Comparison of ENCODE assay signal across 22 mouse cellular contexts in the genomic region with DNA sequence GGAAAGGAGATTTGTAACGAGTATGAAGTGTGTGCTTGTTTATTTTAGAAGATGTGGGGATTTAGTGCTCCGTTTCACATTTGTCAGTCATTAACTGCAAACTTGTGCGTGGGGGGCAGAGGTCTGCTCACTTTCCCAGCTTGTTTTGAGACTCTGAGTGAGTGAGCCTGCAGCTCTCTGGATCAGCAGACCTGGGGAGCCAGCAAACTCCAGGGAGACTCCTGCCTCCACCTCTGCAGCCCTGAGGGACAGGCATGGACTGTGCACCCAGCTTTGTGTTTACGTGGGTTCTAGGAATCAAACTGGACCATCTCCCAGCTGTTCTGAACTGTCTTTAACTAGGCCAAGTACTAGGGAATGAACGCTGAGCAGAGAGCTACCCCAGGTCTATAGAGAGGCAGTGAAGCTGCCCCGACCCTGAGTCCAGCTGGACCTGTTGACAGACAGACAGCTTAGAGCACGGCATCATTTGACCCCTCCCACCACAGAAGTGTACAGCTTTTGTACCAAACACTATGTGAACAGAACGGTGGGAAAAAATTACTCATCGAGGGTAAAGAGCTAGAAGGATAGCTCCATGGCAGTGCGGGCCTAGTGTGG. TPM values are rescaled to one million over a fixed set of nuclear protein-coding genes. Genes with fewer than 3 reads are reported as not detected.
A peak's percentile ranks its signal among the peaks of the same experiment; 100 is the strongest.
DNase-seq lines count a peak whose midpoint lies in the region; ATAC-seq and TF ChIP-seq lines count a peak whose summit lies in the region.
"Had no signal": no experiment of that assay in that cellular context is flagged by ENCODE, and none has a peak within 500 bp of the region (broad histone marks: within the 10 kb centered on the region; RNA-seq: fewer than 3 reads in every experiment).

No protein-coding gene starts in this region.

- H3K27ac ChIP-seq in kidney, adult 2 months (ENCODE audit: insufficient read depth, low read depth, low read length): peak overlapping the region; percentile 96
- H3K27ac ChIP-seq in liver, embryonic 14.5 days: no peak overlapping the region
- H3K27ac ChIP-seq: forebrain, embryonic 13.5 days; heart, embryonic 13.5 days; hindbrain, embryonic 14.5 days; layer of hippocampus, adult 2 months; limb, embryonic 10.5 days; midbrain, embryonic 15.5 days had no signal

- H3K9ac ChIP-seq in liver, embryonic 14.5 days (replicated peaks): no peak overlapping the region
- H3K9ac ChIP-seq: forebrain, embryonic 13.5 days; heart, embryonic 13.5 days; hindbrain, embryonic 14.5 days; midbrain, embryonic 15.5 days had no signal

- no peak for TF ChIP-seq EP300 in liver, embryonic 14.5 days (IDR thresholded peaks at IDR 0.05; ENCODE audit: low read depth)

- H3K4me3 ChIP-seq in kidney, adult 2 months (ENCODE audit: insufficient read depth, low read depth, low read length): no peak overlapping the region
- no peak overlapping the region for H3K4me3 ChIP-seq in liver, embryonic 14.5 days (ENCODE audit: insufficient read depth in 1 of 2, low read depth in 2 of 2, low read length in 2 of 2)
- H3K4me3 ChIP-seq: forebrain, embryonic 13.5 days; heart, embryonic 13.5 days; layer of hippocampus, adult 2 months; limb, embryonic 10.5 days; megakaryocyte, embryonic 14.5 days; midbrain, embryonic 15.5 days; myocyte had no signal

- TF ChIP-seq CTCF in kidney, adult 2 months (conservative IDR thresholded peaks at IDR 0.05; ENCODE audit: insufficient read depth, insufficient read length, low read depth, low read length): no peak
- no peak for TF ChIP-seq CTCF in liver, embryonic 14.5 days (IDR thresholded peaks at IDR 0.05; ENCODE audit: low read depth)

- 42% methylated on average over 10 of the region's 10 CpGs for WGBS in kidney, adult 2 months
- 81% methylated on average over 10 of the region's 10 CpGs for whole genome bisulfite sequencing in liver, embryonic 14.5 days (ENCODE audit: insufficient replicate concordance)

- H3K36me3 ChIP-seq in kidney, adult 2 months (ENCODE audit: control insufficient read depth, insufficient read depth, low read length): no peaks in the 10 kb centered on the region
- H3K36me3 ChIP-seq in liver, embryonic 14.5 days (replicated peaks; ENCODE audit: control insufficient read depth, insufficient read depth, low read depth): peaks cover 79% of the 10 kb centered on the region
- H3K36me3 ChIP-seq: midbrain, embryonic 15.5 days had no signal

- H3K27me3 ChIP-seq in kidney, adult 2 months (replicated peaks; ENCODE audit: control insufficient read depth, insufficient read depth, low read length): no peaks in the 10 kb centered on the region
- H3K27me3 ChIP-seq in liver, embryonic 14.5 days (ENCODE audit: control insufficient read depth, insufficient read depth, low read length): no peaks in the 10 kb centered on the region
- H3K27me3 ChIP-seq: forebrain, embryonic 13.5 days; heart, embryonic 13.5 days; megakaryocyte, embryonic 14.5 days; midbrain, embryonic 15.5 days had no signal

- no peaks in the 10 kb centered on the region for H3K9me3 ChIP-seq in liver, embryonic 14.5 days (ENCODE audit: control insufficient read depth, low read length)
- H3K9me3 ChIP-seq: forebrain, embryonic 13.5 days; heart, embryonic 13.5 days; limb, embryonic 10.5 days; megakaryocyte, embryonic 14.5 days; midbrain, embryonic 15.5 days had no signal

- peak; percentile 50 for ATAC-seq in liver, embryonic 14.5 days (ENCODE audit: insufficient read depth)
- ATAC-seq: forebrain, embryonic 13.5 days; midbrain, embryonic 15.5 days had no signal

- H3K4me1 ChIP-seq in kidney, adult 2 months (ENCODE audit: control insufficient read depth, insufficient read depth, low read length): peaks cover 4% of the 10 kb centered on the region; the same call in 1 of the 2 replicates
- no peaks in the 10 kb centered on the region for H3K4me1 ChIP-seq in liver, embryonic 14.5 days (replicated peaks; ENCODE audit: control insufficient read depth in 2 of 2, insufficient read depth in 2 of 2, low read length in 1 of 2)
- H3K4me1 ChIP-seq: forebrain, embryonic 13.5 days; heart, embryonic 13.5 days; limb, embryonic 10.5 days; megakaryocyte, embryonic 14.5 days; midbrain, embryonic 15.5 days had no signal

- no peak for TF ChIP-seq POLR2A in kidney, adult 2 months (IDR thresholded peaks at IDR 0.05; ENCODE audit: low read depth, low read length)

- no peak overlapping the region for H3K4me2 ChIP-seq in liver, embryonic 14.5 days (ENCODE audit: low read depth)
- H3K4me2 ChIP-seq: forebrain, embryonic 13.5 days; heart, embryonic 13.5 days; hindbrain, embryonic 14.5 days; midbrain, embryonic 15.5 days had no signal

- intact Hi-C loops in left cerebral cortex, postnatal 25 days (cut with DNase I): no loop called here
- intact Hi-C loops in gastrocnemius, postnatal 14 days (cut with DNase I; ENCODE audit: low total_unique reads): no loop called here

- peak; percentile 86 for DNase-seq in kidney, adult 11 months
- DNase-seq in kidney, adult 2 months: peak; percentile 94
- DNase-seq in kidney, postnatal 10 days: peak; percentile 67
- DNase-seq in liver, embryonic 14.5 days (ENCODE audit: low read depth in 3 of 3, low spot score in 3 of 3): no peak
- DNase-seq in urinary bladder, adult 18-20 months (ENCODE audit: low spot score in 2 of 2): no peak
- DNase-seq in left cerebral cortex, postnatal 25 days (ENCODE audit: low spot score in 2 of 2): no peak
- DNase-seq in gastrocnemius, adult 18-20 months (ENCODE audit: low spot score): no peak
- DNase-seq in gastrocnemius, postnatal 14 days: no peak
- DNase-seq: adrenal gland, postnatal 10 days; cerebellum, adult 9-11 months; gastrocnemius, postnatal 36 days; lung, adult 2 months; thymus, adult 18-20 months; thymus, postnatal 4 days had no signal

RNA-seq across cellular contexts. Expression of a gene that starts 11.5 kb away (rescaled TPM):
- polyA plus RNA-seq in kidney, adult 2 months (2012; rRNA removed): 247 and 284 TPM in 2 replicates
- polyA plus RNA-seq in liver, embryonic 14.5 days (2012; rRNA removed): 0.14 and 0.26 TPM in 2 replicates
- 0.41 and 0.61 TPM in 2 replicates for polyA plus RNA-seq in liver, embryonic 14.5 days (2014; fragmentation: Nextera tagmentation; extraction: Ambion mirVana)
- total RNA-seq in left cerebral cortex, postnatal 25 days (2021): 1 to 10 TPM; 3.1 to 4.0 TPM
- 1 to 10 TPM; 1.6 to 2.6 TPM for total RNA-seq in gastrocnemius, adult 18-20 months (2021)
- 1 to 10 TPM; 4.4 to 4.7 TPM for total RNA-seq in gastrocnemius, postnatal 14 days (2021)

RNA-seq across cellular contexts. Expression of a gene that starts 38.0 kb away (rescaled TPM):
- 0.30 and 0.59 TPM in 2 replicates for polyA plus RNA-seq in kidney, adult 2 months (2012; rRNA removed)
- polyA plus RNA-seq in liver, embryonic 14.5 days (2012; rRNA removed): 0.02 and 0.04 TPM in 2 replicates
- 0.22 and 0.40 TPM in 2 replicates for polyA plus RNA-seq in liver, embryonic 14.5 days (2014; fragmentation: Nextera tagmentation; extraction: Ambion mirVana)
- total RNA-seq in left cerebral cortex, postnatal 25 days (2021): 1 to 10 TPM; 3.3 to 3.5 TPM
- total RNA-seq in gastrocnemius, adult 18-20 months (2021): not detected
- total RNA-seq in gastrocnemius, postnatal 14 days (2021): under 1 TPM; 0.29 to 0.33 TPM
- total RNA-seq: gastrocnemius, postnatal 36 days had no signal

RNA-seq across cellular contexts. Expression of a gene that starts 57.2 kb away (rescaled TPM):
- polyA plus RNA-seq in kidney, adult 2 months (2012; rRNA removed): 0.15 and 0.48 TPM in 2 replicates
- 9.2 and 24.2 TPM in 2 replicates for polyA plus RNA-seq in liver, embryonic 14.5 days (2012; rRNA removed)
- 22.0 and 22.9 TPM in 2 replicates for polyA plus RNA-seq in liver, embryonic 14.5 days (2014; fragmentation: Nextera tagmentation; extraction: Ambion mirVana)
- total RNA-seq in left cerebral cortex, postnatal 25 days (2021): 1 to 10 TPM in 1 of 2 experiments, under 1 TPM in 1; 0.71 to 1.3 TPM
- under 1 TPM; 0.05 to 0.14 TPM for total RNA-seq in gastrocnemius, adult 18-20 months (2021)
- 1 to 10 TPM; 1.7 to 1.9 TPM for total RNA-seq in gastrocnemius, postnatal 14 days (2021)

Comparison
In these comparisons a context has a peak if more than half of its experiments do, and no peak if none do; other contexts are left out.
1. DNase-seq: peak in kidney, adult 11 months (single experiment), kidney, adult 2 months (single experiment) and kidney, postnatal 10 days (single experiment); none in liver, embryonic 14.5 days (0 of 3), urinary bladder, adult 18-20 months (0 of 2), left cerebral cortex, postnatal 25 days (0 of 2), gastrocnemius, adult 18-20 months (single experiment) and gastrocnemius, postnatal 14 days (single experiment).